Mouse (Mus musculus): ENCODE data around the gene Als2. TPM values are rescaled to one million over a fixed set of nuclear protein-coding genes. Genes with fewer than 3 reads are reported as not detected.

Als2 gene
- polyA plus RNA-seq, 1 experiment from 2014 or later: 20.6 TPM

GRCm38 (mm10) chr1:59161396-59161795 is 75.6 kb downstream of the Als2 start:
- 66% methylated on average over 6 of the region's 6 CpGs for WGBS
- no peaks in the 10 kb centered on the region for H3K9me3 ChIP-seq
- H3K36me3 ChIP-seq: 0 out of 2 replicates have a peak, but pooled peaks cover 8% of the 10 kb centered on the region
- no peak overlapping the region for H3K4me3 ChIP-seq
- ATAC-seq (replicated peaks): no peak
- no peak overlapping the region for H3K27ac ChIP-seq (replicated peaks)
- no peaks in the 10 kb centered on the region for H3K4me1 ChIP-seq
- H3K4me2 ChIP-seq (replicated peaks): no peak overlapping the region
- no peaks in the 10 kb centered on the region for H3K27me3 ChIP-seq
- no peak overlapping the region for H3K9ac ChIP-seq (replicated peaks)

- H3K4me2 ChIP-seq (replicated peaks): no peak overlapping the region
- 0 out of 2 replicates have a peak, but pooled peaks cover 8% of the 10 kb centered on the region for H3K36me3 ChIP-seq
- H3K4me3 ChIP-seq: no peak overlapping the region
- 82% methylated on average over 6 of the region's 6 CpGs for WGBS
- no peak for ATAC-seq (replicated peaks)
- H3K9me3 ChIP-seq: no peaks in the 10 kb centered on the region
- H3K27me3 ChIP-seq: no peaks in the 10 kb centered on the region
- no peak overlapping the region for H3K27ac ChIP-seq (replicated peaks)
- H3K4me1 ChIP-seq: no peaks in the 10 kb centered on the region
- no peak overlapping the region for H3K9ac ChIP-seq (replicated peaks)
Measured at GRCm38 (mm10) chr1:59160871-59161270, 76.2 kb downstream of the Als2 start.

DNA sequence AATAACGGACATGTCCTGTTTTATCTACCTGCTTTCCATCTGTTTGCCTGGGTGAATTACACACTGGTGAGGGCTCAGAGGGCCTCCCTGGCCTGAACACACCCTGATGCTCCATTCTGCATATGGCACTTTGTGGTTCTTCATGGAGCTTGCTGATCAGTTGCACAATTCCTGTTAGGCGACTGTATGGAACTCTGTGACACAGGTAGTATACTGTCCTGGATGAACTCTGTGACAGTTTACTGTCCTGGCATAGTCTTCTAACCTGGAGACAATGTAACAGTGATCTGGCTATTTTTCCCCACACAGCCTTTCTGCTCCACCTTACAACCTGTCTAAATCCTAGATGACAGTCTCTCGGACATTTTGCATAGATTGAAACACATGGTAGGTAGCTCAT is 77.9 kb downstream of the Als2 start:
- H3K27me3 ChIP-seq: no peaks in the 10 kb centered on the region
- no peak overlapping the region for H3K4me3 ChIP-seq
- 0 out of 2 replicates have a peak, but pooled peaks cover 8% of the 10 kb centered on the region for H3K36me3 ChIP-seq
- H3K4me2 ChIP-seq (replicated peaks): no peak overlapping the region
- H3K9ac ChIP-seq (replicated peaks): no peak overlapping the region
- no peak overlapping the region for H3K27ac ChIP-seq (replicated peaks)
- H3K9me3 ChIP-seq: no peaks in the 10 kb centered on the region
- ATAC-seq (replicated peaks): no peak
- 90% methylated on average over 3 of the region's 3 CpGs for WGBS
- no peaks in the 10 kb centered on the region for H3K4me1 ChIP-seq

GRCm38 (mm10) chr1:59158498-59158897 is 78.5 kb downstream of the Als2 start:
- WGBS: 88% methylated on average over 7 of the region's 7 CpGs
- no peaks in the 10 kb centered on the region for H3K27me3 ChIP-seq
- 0 out of 2 replicates have a peak, but pooled peaks cover 4% of the 10 kb centered on the region for H3K36me3 ChIP-seq
- no peak overlapping the region for H3K9ac ChIP-seq (replicated peaks)
- no peak overlapping the region for H3K4me3 ChIP-seq
- H3K9me3 ChIP-seq: no peaks in the 10 kb centered on the region
- no peak for ATAC-seq (replicated peaks)
- no peak overlapping the region for H3K4me2 ChIP-seq (replicated peaks)
- no peaks in the 10 kb centered on the region for H3K4me1 ChIP-seq
- H3K27ac ChIP-seq (replicated peaks): no peak overlapping the region

- no peak for ATAC-seq (replicated peaks)
- Histone ChIP-seq H3K27me3 (no peaks in the 10 kb centered on the region), H3K27ac (replicated peaks) (no peak overlapping the region), H3K4me3 (no peak overlapping the region), H3K9me3 (no peaks in the 10 kb centered on the region), H3K36me3 (no peaks in the 10 kb centered on the region), H3K9ac (replicated peaks) (no peak overlapping the region), H3K4me2 (replicated peaks) (no peak overlapping the region), H3K4me1 (no peaks in the 10 kb centered on the region)
- WGBS: 92% methylated on average over 4 of the region's 4 CpGs
Measured at GRCm38 (mm10) chr1:59157846-59158245, 79.2 kb downstream of the Als2 start.

DNA sequence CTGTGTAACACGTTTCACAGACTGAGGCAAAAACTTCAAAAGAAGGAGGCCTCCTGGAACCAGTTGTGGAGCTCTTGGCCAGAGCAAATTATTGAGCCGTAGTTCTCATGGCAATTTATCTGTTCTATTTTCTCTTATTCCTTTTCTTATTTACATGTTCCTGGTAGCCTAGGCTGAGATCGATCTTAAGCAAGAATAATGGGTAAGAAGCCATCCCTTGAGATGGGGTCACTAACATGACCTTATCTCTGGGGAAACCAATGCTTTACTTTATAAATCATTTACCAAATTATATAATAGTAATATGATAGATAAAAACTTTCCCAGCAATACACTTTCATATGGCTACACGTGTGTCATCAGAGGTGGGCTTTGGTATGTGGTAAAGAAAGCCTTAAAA is 84.7 kb downstream of the Als2 start:
- no peak overlapping the region for H3K27ac ChIP-seq (replicated peaks)
- H3K36me3 ChIP-seq: no peaks in the 10 kb centered on the region
- no peak overlapping the region for H3K9ac ChIP-seq (replicated peaks)
- ATAC-seq (replicated peaks): no peak
- no peak overlapping the region for H3K4me2 ChIP-seq (replicated peaks)
- H3K4me3 ChIP-seq: no peak overlapping the region
- H3K9me3 ChIP-seq: no peaks in the 10 kb centered on the region
- WGBS: 76% methylated on average over 4 of the region's 4 CpGs
- no peaks in the 10 kb centered on the region for H3K4me1 ChIP-seq
- no peaks in the 10 kb centered on the region for H3K27me3 ChIP-seq

DNA sequence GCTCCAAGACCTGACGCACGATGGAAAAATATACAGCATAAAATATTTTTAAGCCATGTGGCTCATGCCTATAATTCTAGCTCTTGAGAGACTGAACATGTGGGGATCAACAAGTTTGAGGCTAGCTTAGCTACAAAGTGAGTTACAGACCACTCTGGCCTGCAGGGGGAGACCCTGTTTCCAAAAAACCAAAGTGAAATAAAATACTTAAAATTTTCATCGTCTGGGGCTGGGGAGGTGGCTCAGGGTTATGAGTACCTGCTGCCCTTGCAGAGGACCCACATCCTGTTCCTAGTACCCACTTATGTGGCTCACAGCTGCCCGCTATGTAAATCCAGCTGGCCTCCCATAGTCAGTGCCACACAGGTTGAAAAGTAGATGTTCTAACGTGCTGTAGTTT is 86.5 kb downstream of the Als2 start:
- H3K27ac ChIP-seq (replicated peaks): no peak overlapping the region
- no peaks in the 10 kb centered on the region for H3K36me3 ChIP-seq
- no peaks in the 10 kb centered on the region for H3K9me3 ChIP-seq
- H3K4me3 ChIP-seq: no peak overlapping the region
- H3K4me2 ChIP-seq (replicated peaks): no peak overlapping the region
- 87% methylated on average over 5 of the region's 5 CpGs for WGBS
- no peak for ATAC-seq (replicated peaks)
- H3K9ac ChIP-seq (replicated peaks): no peak overlapping the region
- H3K27me3 ChIP-seq: no peaks in the 10 kb centered on the region
- no peaks in the 10 kb centered on the region for H3K4me1 ChIP-seq

DNA sequence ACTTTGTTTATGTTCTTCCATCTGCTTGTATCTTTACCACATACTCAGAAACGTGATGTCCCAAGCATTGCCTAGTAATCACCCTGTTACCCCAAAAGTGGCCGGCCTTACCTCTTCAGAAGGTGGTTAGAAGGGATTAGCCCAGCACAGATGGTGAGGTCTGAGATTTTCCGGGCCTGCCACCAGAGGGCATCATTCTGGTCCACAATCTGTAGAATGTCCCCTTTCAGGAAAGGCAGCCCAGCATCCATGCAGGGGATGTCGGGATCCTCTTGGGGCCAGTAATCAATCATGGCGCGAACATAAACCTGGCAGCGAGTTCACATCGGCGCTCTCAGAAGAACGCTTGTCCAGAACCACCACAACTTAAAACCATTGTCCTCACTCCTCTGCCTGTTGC is 92.5 kb downstream of the Als2 start:
- ATAC-seq (replicated peaks): no peak
- 80% methylated on average over 10 of the region's 10 CpGs for WGBS
- Histone ChIP-seq H3K27ac (replicated peaks) (no peak overlapping the region), H3K36me3 (no peaks in the 10 kb centered on the region), H3K4me2 (replicated peaks) (no peak overlapping the region), H3K4me3 (no peak overlapping the region), H3K9ac (replicated peaks) (no peak overlapping the region), H3K27me3 (no peaks in the 10 kb centered on the region), H3K4me1 (no peaks in the 10 kb centered on the region), H3K9me3 (no peaks in the 10 kb centered on the region)

GRCm38 (mm10) chr1:59142809-59143208 is 94.2 kb downstream of the Als2 start:
- Histone ChIP-seq H3K9ac (replicated peaks) (no peak overlapping the region), H3K9me3 (no peaks in the 10 kb centered on the region), H3K27me3 (no peaks in the 10 kb centered on the region), H3K4me1 (no peaks in the 10 kb centered on the region), H3K27ac (replicated peaks) (no peak overlapping the region), H3K4me3 (no peak overlapping the region), H3K36me3 (no peaks in the 10 kb centered on the region), H3K4me2 (replicated peaks) (no peak overlapping the region)
- no peak for ATAC-seq (replicated peaks)

- H3K36me3 ChIP-seq: no peaks in the 10 kb centered on the region
- ATAC-seq (replicated peaks): no peak
- no peak overlapping the region for H3K9ac ChIP-seq (replicated peaks)
- no peak overlapping the region for H3K4me2 ChIP-seq (replicated peaks)
- no peaks in the 10 kb centered on the region for H3K27me3 ChIP-seq
- H3K4me1 ChIP-seq: no peaks in the 10 kb centered on the region
- no peak overlapping the region for H3K27ac ChIP-seq (replicated peaks)
- H3K4me3 ChIP-seq: no peak overlapping the region
- no peaks in the 10 kb centered on the region for H3K9me3 ChIP-seq
- 76% methylated on average over 5 of the region's 5 CpGs for WGBS
Measured at GRCm38 (mm10) chr1:59134419-59134818, 102.6 kb downstream of the Als2 start.

DNA sequence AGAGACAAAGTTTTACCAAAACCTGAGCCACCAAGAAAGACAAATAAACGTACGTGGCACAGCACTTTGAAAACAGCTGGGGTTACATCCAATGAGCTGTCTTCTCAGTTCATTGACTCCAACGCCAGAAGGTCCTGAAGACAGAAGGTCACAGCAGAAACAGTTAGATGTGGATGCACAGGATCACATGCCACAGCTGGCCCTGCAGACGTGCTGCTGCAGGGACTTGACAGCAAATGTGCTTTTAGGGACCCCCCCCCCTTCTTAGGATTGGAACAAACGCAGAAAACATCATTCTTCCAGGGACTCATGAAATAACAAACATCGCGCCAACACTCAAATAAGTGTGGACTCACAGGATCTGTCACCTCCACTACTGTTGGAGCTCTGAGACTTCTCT is 108.2 kb downstream of the Als2 start:
- 86% methylated on average over 7 of the region's 7 CpGs for WGBS
- no peaks in the 10 kb centered on the region for H3K27me3 ChIP-seq
- H3K4me1 ChIP-seq: no peaks in the 10 kb centered on the region
- H3K9me3 ChIP-seq: no peaks in the 10 kb centered on the region
- no peak overlapping the region for H3K4me2 ChIP-seq (replicated peaks)
- no peak for ATAC-seq (replicated peaks)
- no peak overlapping the region for H3K27ac ChIP-seq (replicated peaks)
- H3K9ac ChIP-seq (replicated peaks): no peak overlapping the region
- no peak overlapping the region for H3K4me3 ChIP-seq
- no peaks in the 10 kb centered on the region for H3K36me3 ChIP-seq

- Histone ChIP-seq H3K27ac (replicated peaks) (no peak overlapping the region), H3K4me1 (peaks cover 4% of the 10 kb centered on the region; the same call in 1 of the 2 replicates), H3K36me3 (no peaks in the 10 kb centered on the region), H3K27me3 (no peaks in the 10 kb centered on the region), H3K4me2 (replicated peaks) (no peak overlapping the region), H3K9ac (replicated peaks) (no peak overlapping the region), H3K4me3 (no peak overlapping the region), H3K9me3 (no peaks in the 10 kb centered on the region)
- no peak for ATAC-seq (replicated peaks)
- WGBS: 77% methylated on average over 5 of the region's 5 CpGs
Measured at GRCm38 (mm10) chr1:59125558-59125957, 111.5 kb downstream of the Als2 start.

GRCm38 (mm10) chr1:59119720-59120457 is 117.1 kb downstream of the Als2 start, which contains the start of gene Tmem237:
Gene Tmem237, minus strand, starts transcription at chr1:59120408.
- Histone ChIP-seq H3K4me3 (peak within 1 kb of the TSS; percentile 55), H3K9ac (replicated peaks) (peak within 1 kb of the TSS; percentile 91), H3K27me3 (no peaks in the 10 kb centered on the region), H3K4me2 (replicated peaks) (peak within 1 kb of the TSS; percentile 75), H3K4me1 (peaks cover 21% of the 10 kb centered on the region), H3K27ac (replicated peaks) (peak within 1 kb of the TSS; percentile 93), H3K9me3 (no peaks in the 10 kb centered on the region), H3K36me3 (peaks cover 6% of the 10 kb centered on the region; the same call in 1 of the 2 replicates)
- peak; percentile 98 for ATAC-seq (replicated peaks)
- WGBS: under 1% methylated on average over 72 of the region's 74 CpGs

Data from forebrain, embryonic 15.5 days (tissue).